Mouse (Mus musculus): ENCODE data around the gene Olfr38. TPM values are rescaled to one million over a fixed set of nuclear protein-coding genes. Genes with fewer than 3 reads are reported as not detected.

Gene Olfr38
- total RNA-seq (2018; cell fraction: chromatin; rRNA removed), result not detected
- total RNA-seq (2018; cell fraction: cytosol; rRNA removed), result not detected
- not detected for total RNA-seq (2018; cell fraction: nucleus; rRNA removed)
- not detected in 3 replicates for polyA plus RNA-seq (2018)

DNA sequence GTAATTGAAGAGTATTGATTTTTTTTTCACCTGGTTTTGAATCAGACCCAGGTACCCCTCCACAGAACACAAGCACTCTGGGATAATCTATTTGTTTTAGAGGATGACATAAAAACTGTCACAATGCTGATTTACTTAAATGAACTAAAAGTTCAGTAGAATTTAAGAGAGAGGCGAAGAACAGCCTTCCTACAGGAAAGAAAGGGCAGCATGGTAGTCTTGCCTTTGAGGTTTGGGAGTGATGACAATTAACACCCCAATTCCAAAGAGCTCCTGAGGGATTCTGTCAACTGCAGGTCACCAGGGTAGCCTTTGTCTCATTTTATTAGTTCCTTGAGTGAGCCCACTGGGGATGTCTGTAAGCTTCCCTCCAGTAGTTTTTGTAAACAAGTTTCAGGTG is at the start of gene Olfr38:
Gene Olfr38, plus strand, starts transcription at position 301 of the 400 bp plus-strand sequence.
- WGBS (ENCODE audit: missing documents), result 67% methylated on average over 1 of the region's 1 CpGs

DNA sequence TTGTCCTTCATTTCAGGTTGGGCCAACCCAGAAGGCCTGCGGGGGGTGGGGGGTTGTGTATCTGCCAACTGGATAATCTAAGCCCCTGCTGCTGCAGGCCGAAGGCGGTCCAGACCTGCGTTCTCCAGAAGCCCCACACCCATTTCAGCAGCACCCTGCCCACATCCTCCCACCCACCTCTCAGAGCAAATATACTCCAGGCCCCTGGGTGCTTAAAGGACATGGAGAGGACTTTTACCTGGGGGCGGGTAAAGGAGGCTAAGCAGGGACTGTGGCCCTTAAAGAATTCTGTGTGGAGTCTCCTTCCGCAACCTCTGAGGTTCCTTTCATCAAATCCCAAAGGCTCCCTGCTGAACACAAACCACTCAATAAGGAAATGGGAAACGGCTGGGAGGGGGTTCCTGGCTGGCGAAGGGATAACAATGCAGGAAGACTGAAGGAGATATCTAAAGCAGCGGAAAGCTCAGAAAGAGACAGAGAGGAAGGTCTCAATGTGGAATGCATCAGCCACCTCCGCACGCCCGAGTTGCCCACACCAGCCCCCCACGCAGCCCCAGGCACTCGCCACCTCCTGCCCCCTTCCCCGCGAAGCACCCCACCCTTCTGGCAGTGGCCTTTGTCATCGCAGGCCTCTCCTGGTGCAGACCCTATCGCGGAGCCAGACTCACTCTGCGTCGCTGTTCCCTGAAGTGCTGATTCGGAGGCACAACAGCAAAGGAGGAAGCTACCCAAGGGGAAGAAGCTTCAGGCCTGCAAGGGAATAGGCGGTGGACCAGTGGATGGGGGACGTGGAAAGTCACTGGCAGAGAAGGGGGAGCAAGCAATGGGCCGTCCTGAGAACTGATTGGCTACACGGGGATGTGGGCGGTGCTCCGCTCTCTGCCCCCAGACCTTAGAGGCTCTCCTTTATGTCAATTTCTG is 46.7 kb upstream of the Olfr38 start, which contains the start of gene Tcaf1:
Gene Tcaf1, minus strand, starts transcription at position 798 of the 921 bp plus-strand sequence.
- Histone ChIP-seq H3K36me3 (ENCODE audit: inconsistent target) (no peaks in the 10 kb centered on the region), H3K79me2 (ENCODE audit: inconsistent target) (no peaks in the 10 kb centered on the region), H3K27ac (no peak within 1 kb of the TSS), H3K4me3 (ENCODE audit: inconsistent target) (no peak within 1 kb of the TSS)
- WGBS (ENCODE audit: missing documents), result 32% methylated on average over 27 of the region's 28 CpGs

More for the DNA sequence above, at the start of gene Olfr38:
- Histone ChIP-seq H3K4me3 (ENCODE audit: inconsistent target) (no peak within 1 kb of the TSS), H3K79me2 (ENCODE audit: inconsistent target) (no peaks in the 10 kb centered on the region), H3K27ac (no peak within 1 kb of the TSS), H3K36me3 (ENCODE audit: inconsistent target) (no peaks in the 10 kb centered on the region)

- Histone ChIP-seq H3K36me3 (ENCODE audit: inconsistent target) (no peaks in the 10 kb centered on the region), H3K79me2 (ENCODE audit: inconsistent target) (no peaks in the 10 kb centered on the region), H3K4me3 (ENCODE audit: inconsistent target) (no peak overlapping the region), H3K27ac (no peak overlapping the region)
- 82% methylated on average over 8 of the region's 8 CpGs for WGBS (ENCODE audit: missing documents)
Observed at GRCm38 (mm10) chr6:42714668-42715067, 41.5 kb upstream of the Olfr38 start.

GRCm38 (mm10) chr6:42717973-42718372 is 38.2 kb upstream of the Olfr38 start:
- H3K79me2 ChIP-seq (ENCODE audit: inconsistent target), result no peaks in the 10 kb centered on the region
- no peak overlapping the region for H3K4me3 ChIP-seq (ENCODE audit: inconsistent target)
- no peak overlapping the region for H3K27ac ChIP-seq
- no peaks in the 10 kb centered on the region for H3K36me3 ChIP-seq (ENCODE audit: inconsistent target)

GRCm38 (mm10) chr6:42739071-42739470 is 17.1 kb upstream of the Olfr38 start, which contains the start of gene Olfr453:
Gene Olfr453, plus strand, starts transcription at chr6:42739371.
- H3K4me3 ChIP-seq (ENCODE audit: inconsistent target), result no peak within 1 kb of the TSS
- H3K79me2 ChIP-seq (ENCODE audit: inconsistent target), result no peaks in the 10 kb centered on the region
- no peaks in the 10 kb centered on the region for H3K36me3 ChIP-seq (ENCODE audit: inconsistent target)
- 100% methylated on average over 1 of the region's 1 CpGs for WGBS (ENCODE audit: missing documents)
- H3K27ac ChIP-seq, result no peak within 1 kb of the TSS

DNA sequence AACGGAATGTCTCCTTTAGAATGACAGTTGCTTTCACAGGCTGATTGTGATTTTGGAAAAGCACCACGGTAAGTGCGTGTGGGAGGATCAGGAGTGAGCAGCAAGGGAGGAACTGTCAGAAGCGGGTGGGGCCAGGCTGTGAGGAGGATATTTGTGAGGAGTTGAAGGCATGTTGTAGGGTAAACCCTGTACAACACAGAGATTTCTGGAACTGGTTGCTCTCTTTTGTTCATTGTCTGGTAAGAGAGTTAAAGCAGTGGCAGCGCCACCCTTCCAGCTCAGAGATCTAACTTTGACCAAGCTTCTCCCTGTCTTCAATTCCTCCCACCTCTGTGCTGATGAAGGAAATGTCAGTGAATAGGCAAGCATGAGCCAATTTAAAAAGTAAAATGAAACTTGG is 13.9 kb upstream of the Olfr38 start:
- WGBS (ENCODE audit: missing documents), result 76% methylated on average over 5 of the region's 5 CpGs
- Histone ChIP-seq H3K79me2 (ENCODE audit: inconsistent target) (no peaks in the 10 kb centered on the region), H3K27ac (no peak overlapping the region), H3K4me3 (ENCODE audit: inconsistent target) (no peak overlapping the region), H3K36me3 (ENCODE audit: inconsistent target) (no peaks in the 10 kb centered on the region)

DNA sequence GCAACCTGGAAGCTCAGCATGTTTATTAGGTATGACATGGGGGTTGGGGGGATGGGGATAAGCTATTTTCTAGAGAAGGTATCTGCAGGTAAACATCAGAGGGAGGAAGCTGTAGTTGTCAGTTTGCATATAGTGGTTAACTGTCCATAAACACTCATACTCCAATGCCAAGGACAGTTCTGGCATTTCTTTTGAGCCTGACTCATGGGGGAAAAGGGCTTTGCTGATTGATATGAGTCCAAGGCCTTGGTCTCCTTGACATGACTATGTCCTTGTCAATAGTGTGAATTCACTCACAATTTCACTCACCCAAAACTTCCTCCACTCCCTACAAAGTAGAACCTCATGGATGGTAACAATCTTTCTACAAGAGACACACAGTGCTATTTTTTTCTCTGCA is 8.4 kb upstream of the Olfr38 start:
- Histone ChIP-seq H3K27ac (no peak overlapping the region), H3K4me3 (ENCODE audit: inconsistent target) (no peak overlapping the region), H3K36me3 (ENCODE audit: inconsistent target) (no peaks in the 10 kb centered on the region), H3K79me2 (ENCODE audit: inconsistent target) (no peaks in the 10 kb centered on the region)

- H3K27ac ChIP-seq, result no peak overlapping the region
- no peak overlapping the region for H3K4me3 ChIP-seq (ENCODE audit: inconsistent target)
- H3K36me3 ChIP-seq (ENCODE audit: inconsistent target), result no peaks in the 10 kb centered on the region
- no peaks in the 10 kb centered on the region for H3K79me2 ChIP-seq (ENCODE audit: inconsistent target)
- WGBS (ENCODE audit: missing documents), result 92% methylated on average over 1 of the region's 1 CpGs
Observed at GRCm38 (mm10) chr6:42777066-42777465, 20.9 kb downstream of the Olfr38 start.

- no peaks in the 10 kb centered on the region for H3K36me3 ChIP-seq (ENCODE audit: inconsistent target)
- no peak within 1 kb of the TSS for H3K27ac ChIP-seq
- no peak within 1 kb of the TSS for H3K4me3 ChIP-seq (ENCODE audit: inconsistent target)
- H3K79me2 ChIP-seq (ENCODE audit: inconsistent target), result no peaks in the 10 kb centered on the region
Observed at GRCm38 (mm10) chr6:42784793-42785192, 28.6 kb downstream of the Olfr38 start, which contains the start of gene Olfr452. Gene Olfr452, plus strand, starts transcription at chr6:42785093.

- Histone ChIP-seq H3K36me3 (ENCODE audit: inconsistent target) (no peaks in the 10 kb centered on the region), H3K4me3 (ENCODE audit: inconsistent target) (no peak overlapping the region), H3K79me2 (ENCODE audit: inconsistent target) (no peaks in the 10 kb centered on the region), H3K27ac (no peak overlapping the region)
- 50% methylated on average over 3 of the region's 4 CpGs for WGBS (ENCODE audit: missing documents)
Observed at GRCm38 (mm10) chr6:42790247-42790948, 34.2 kb downstream of the Olfr38 start.

DNA sequence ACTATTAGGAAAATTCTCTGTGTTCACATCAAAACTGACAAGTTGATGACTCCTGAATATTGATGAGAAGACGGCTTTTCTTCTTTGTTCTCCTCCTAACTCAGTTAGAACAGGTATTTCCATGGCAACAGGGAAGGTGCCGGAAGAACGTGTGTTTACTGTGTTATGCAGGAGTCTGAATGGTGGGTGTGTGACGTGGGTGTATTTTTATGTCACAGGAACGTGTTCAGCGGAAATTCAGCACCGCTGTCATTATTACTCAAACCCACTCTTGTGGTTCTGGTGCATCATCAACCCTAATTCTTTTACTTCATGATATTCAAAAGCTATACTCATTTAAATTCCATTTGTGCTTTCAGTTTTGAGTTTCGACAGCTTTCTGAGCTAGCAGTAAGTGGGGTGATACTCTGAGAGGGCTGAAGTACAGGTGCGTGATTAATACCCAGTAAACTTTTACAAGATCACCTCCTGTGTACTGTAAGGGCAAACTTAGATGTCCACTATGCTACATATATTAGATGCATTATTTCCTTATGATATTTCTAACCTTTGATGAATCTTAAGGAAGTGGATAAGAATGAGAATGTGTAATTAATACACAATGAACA is 34.8 kb downstream of the Olfr38 start:
- H3K79me2 ChIP-seq (ENCODE audit: inconsistent target), result no peaks in the 10 kb centered on the region
- H3K36me3 ChIP-seq (ENCODE audit: inconsistent target), result no peaks in the 10 kb centered on the region
- H3K27ac ChIP-seq, result no peak overlapping the region
- H3K4me3 ChIP-seq (ENCODE audit: inconsistent target), result no peak overlapping the region
- WGBS (ENCODE audit: missing documents), result 79% methylated on average over 9 of the region's 9 CpGs

- Histone ChIP-seq H3K27ac (no peak overlapping the region), H3K36me3 (ENCODE audit: inconsistent target) (no peaks in the 10 kb centered on the region), H3K4me3 (ENCODE audit: inconsistent target) (no peak overlapping the region), H3K79me2 (ENCODE audit: inconsistent target) (no peaks in the 10 kb centered on the region)
- 88% methylated on average over 3 of the region's 3 CpGs for WGBS (ENCODE audit: missing documents)
Observed at GRCm38 (mm10) chr6:42794982-42795381, 38.8 kb downstream of the Olfr38 start.

DNA sequence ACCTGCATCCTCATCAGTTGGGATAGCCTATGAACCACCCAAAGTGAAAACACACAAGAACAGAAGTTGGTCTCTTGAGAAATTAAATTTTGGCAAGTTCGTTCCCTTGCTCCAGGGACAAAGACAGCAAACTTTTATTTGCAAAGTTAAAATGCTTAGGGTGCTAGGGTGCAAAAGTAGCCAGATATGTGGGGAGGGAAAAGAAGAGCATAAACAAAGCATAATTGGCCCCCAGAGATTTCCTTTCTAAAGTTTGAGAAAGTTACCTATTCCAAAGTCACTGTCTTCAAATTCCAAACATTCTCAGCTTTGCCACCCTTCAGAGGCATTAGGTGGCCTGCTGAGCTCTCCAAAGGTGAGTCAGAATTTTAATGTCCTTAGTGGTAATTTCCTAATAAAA is 55.4 kb downstream of the Olfr38 start, which contains the start of gene Olfr450:
Gene Olfr450, plus strand, starts transcription at position 301 of the 400 bp plus-strand sequence.
- Histone ChIP-seq H3K4me3 (ENCODE audit: inconsistent target) (no peak within 1 kb of the TSS), H3K36me3 (ENCODE audit: inconsistent target) (no peaks in the 10 kb centered on the region)
- WGBS (ENCODE audit: missing documents), result 62% methylated on average over 1 of the region's 1 CpGs

More for the DNA sequence above, 55.4 kb downstream of the Olfr38 start, which contains the start of gene Olfr450:
- Histone ChIP-seq H3K79me2 (ENCODE audit: inconsistent target) (no peaks in the 10 kb centered on the region), H3K27ac (no peak within 1 kb of the TSS)

Measured in macrophage (primary cell).